Mouse (Mus musculus): Measurements from ENCODE around the gene Pqbp1.
"Not testable (repeated sequence)": the region's sequence is repeated elsewhere in the genome, so short reads cannot be mapped to it uniquely, and the experiment has no call there.

Pqbp1 gene

GRCm38 (mm10) chrX:7898880-7899874 lies at the start of gene Pqbp1, which contains the start of gene Timm17b:
Gene Pqbp1 (minus strand): TSS chrX:7899269.
Gene Timm17b (plus strand): TSS chrX:7899357.
- DNase-seq (ENCODE audit: low spot score in 2 of 2) = peak; percentile 83 to 88

GRCm38 (mm10) chrX:7947900-7948492 lies 48.9 kb upstream of the Pqbp1 start:
- peak; percentile 81 to 89 for DNase-seq (ENCODE audit: low spot score in 2 of 2)

GRCm38 (mm10) chrX:7947108-7947899 lies 48.2 kb upstream of the Pqbp1 start, which contains the start of gene Hdac6:
Gene Hdac6 (minus strand): TSS chrX:7947889.
- no peak for DNase-seq (ENCODE audit: low spot score in 2 of 2)

- DNase-seq (ENCODE audit: low spot score in 2 of 2) = no peak
Observed at GRCm38 (mm10) chrX:7945618-7946017, 46.5 kb upstream of the Pqbp1 start.

GRCm38 (mm10) chrX:7937667-7938066 lies 38.6 kb upstream of the Pqbp1 start:
- no peak for DNase-seq (ENCODE audit: low spot score in 2 of 2)

GRCm38 (mm10) chrX:7936874-7937273 lies 37.8 kb upstream of the Pqbp1 start:
- no peak for DNase-seq (ENCODE audit: low spot score in 2 of 2)

GRCm38 (mm10) chrX:7928270-7928790 lies 29.3 kb upstream of the Pqbp1 start, which contains the start of gene Eras:
Gene Eras (minus strand): TSS chrX:7928607.
- no peak for DNase-seq (ENCODE audit: low spot score in 2 of 2)

GRCm38 (mm10) chrX:7927116-7927515 lies 28.0 kb upstream of the Pqbp1 start:
- no peak for DNase-seq (ENCODE audit: low spot score in 2 of 2)

GRCm38 (mm10) chrX:7926266-7926665 lies 27.2 kb upstream of the Pqbp1 start:
- no peak for DNase-seq (ENCODE audit: low spot score in 2 of 2)

- no peak for DNase-seq (ENCODE audit: low spot score in 2 of 2)
Observed at GRCm38 (mm10) chrX:7922032-7922431, 23.0 kb upstream of the Pqbp1 start.

- DNase-seq (ENCODE audit: low spot score in 2 of 2) = no peak
Observed at GRCm38 (mm10) chrX:7919601-7920383, 20.7 kb upstream of the Pqbp1 start, which contains the start of gene Pcsk1n. Gene Pcsk1n (plus strand): TSS chrX:7919822.

- not testable (repeated sequence) for DNase-seq (ENCODE audit: low spot score in 2 of 2)
Observed at GRCm38 (mm10) chrX:7917960-7918359, 18.9 kb upstream of the Pqbp1 start.

GRCm38 (mm10) chrX:7915669-7916068 lies 16.6 kb upstream of the Pqbp1 start:
- peak; percentile 12 to 24 for DNase-seq (ENCODE audit: low spot score in 2 of 2)

- DNase-seq (ENCODE audit: low spot score in 2 of 2) = no peak
Observed at GRCm38 (mm10) chrX:7910473-7910872, 11.4 kb upstream of the Pqbp1 start.

- not testable (repeated sequence) for DNase-seq (ENCODE audit: low spot score in 2 of 2)
Observed at GRCm38 (mm10) chrX:7909242-7909641, 10.2 kb upstream of the Pqbp1 start, which contains the start of gene Gm10490. Gene Gm10490 (plus strand): TSS chrX:7909542.

- DNase-seq (ENCODE audit: low spot score in 2 of 2) = no peak
Observed at GRCm38 (mm10) chrX:7907735-7908134, 8.7 kb upstream of the Pqbp1 start, which contains the start of gene Gm10491. Gene Gm10491 (minus strand): TSS chrX:7907835.

- no peak for DNase-seq (ENCODE audit: low spot score in 2 of 2)
Observed at GRCm38 (mm10) chrX:7904441-7904840, 5.4 kb upstream of the Pqbp1 start.

- peak in 1 of 2 experiments; percentile 36 for DNase-seq (ENCODE audit: low spot score in 2 of 2)
Observed at GRCm38 (mm10) chrX:7898211-7898610, 858 bp downstream of the Pqbp1 start.

- DNase-seq (ENCODE audit: low spot score in 2 of 2) = peak; percentile 78 to 81
Observed at GRCm38 (mm10) chrX:7883841-7884567, 15.1 kb downstream of the Pqbp1 start, which contains the start of gene Slc35a2. Gene Slc35a2 (plus strand): TSS chrX:7884028.

GRCm38 (mm10) chrX:7879819-7880218 lies 19.2 kb downstream of the Pqbp1 start:
- peak; percentile 80 for DNase-seq (ENCODE audit: low spot score in 2 of 2)
